Mouse (Mus musculus): ENCODE results near the gene Tor1a. TPM values are rescaled to one million over a fixed set of nuclear protein-coding genes. Genes with fewer than 3 reads are reported as not detected.

Tor1a gene
- 42.7 and 53.0 TPM in 2 replicates for total RNA-seq (2021)
- long read RNA-seq, transcript Tor1a-201 (5 exons, 1,401 nt) = major isoform, 55 of 72 reads
- long read RNA-seq, partial matches to known transcripts = 0 of 72 reads
- long read RNA-seq, other reads (novel, unspliced or antisense) = 11 of 72 reads

GRCm38 (mm10) chr2:30967352-30968327 lies at the start of gene Tor1a:
Gene Tor1a, minus strand, starts transcription at chr2:30967933.
- peak; percentile 88 for DNase-seq

DNA sequence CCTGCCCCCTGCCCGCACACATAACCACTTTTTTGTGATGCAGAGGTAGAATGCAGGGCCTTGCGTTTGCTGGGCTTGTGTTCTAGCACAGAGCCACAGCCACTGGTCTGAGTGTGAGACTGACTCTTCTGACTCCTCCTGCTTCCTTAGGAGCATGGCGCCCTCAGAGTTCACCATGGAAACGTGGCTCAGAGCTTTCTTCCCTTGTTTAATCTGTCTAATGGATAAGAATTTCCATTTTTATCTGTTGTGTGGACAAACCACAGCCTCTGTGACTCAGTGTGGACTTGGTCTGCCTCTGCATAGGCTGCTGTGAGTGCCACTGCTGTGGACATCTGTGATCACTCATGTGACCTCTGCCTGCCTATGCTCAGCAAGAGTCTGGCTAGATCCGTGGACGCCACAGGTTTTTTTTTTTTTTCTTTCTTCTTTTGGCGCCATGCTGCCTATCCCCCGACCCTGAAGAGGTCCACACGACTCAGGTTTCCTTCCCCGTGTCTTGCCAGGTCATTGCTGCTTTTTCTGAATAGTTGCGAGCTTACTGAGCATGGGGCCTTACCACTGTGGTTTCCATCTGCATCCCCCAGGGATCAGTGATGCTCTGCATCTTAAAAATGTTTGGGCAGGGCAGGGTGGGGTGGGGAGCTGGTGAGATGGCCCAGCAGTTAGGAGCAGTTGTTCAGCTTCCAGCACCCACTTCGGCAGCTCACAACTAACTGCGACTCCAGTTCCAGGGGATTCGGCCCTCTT lies 45.8 kb upstream of the Tor1a start:
- DNase-seq = no peak

GRCm38 (mm10) chr2:31007208-31007607 lies 39.5 kb upstream of the Tor1a start:
- no peak for DNase-seq

GRCm38 (mm10) chr2:31006434-31006833 lies 38.7 kb upstream of the Tor1a start:
- no peak for DNase-seq

- no peak for DNase-seq
Measured at GRCm38 (mm10) chr2:31005453-31005852, 37.7 kb upstream of the Tor1a start.

GRCm38 (mm10) chr2:31002857-31003256 lies 35.1 kb upstream of the Tor1a start:
- no peak for DNase-seq

DNA sequence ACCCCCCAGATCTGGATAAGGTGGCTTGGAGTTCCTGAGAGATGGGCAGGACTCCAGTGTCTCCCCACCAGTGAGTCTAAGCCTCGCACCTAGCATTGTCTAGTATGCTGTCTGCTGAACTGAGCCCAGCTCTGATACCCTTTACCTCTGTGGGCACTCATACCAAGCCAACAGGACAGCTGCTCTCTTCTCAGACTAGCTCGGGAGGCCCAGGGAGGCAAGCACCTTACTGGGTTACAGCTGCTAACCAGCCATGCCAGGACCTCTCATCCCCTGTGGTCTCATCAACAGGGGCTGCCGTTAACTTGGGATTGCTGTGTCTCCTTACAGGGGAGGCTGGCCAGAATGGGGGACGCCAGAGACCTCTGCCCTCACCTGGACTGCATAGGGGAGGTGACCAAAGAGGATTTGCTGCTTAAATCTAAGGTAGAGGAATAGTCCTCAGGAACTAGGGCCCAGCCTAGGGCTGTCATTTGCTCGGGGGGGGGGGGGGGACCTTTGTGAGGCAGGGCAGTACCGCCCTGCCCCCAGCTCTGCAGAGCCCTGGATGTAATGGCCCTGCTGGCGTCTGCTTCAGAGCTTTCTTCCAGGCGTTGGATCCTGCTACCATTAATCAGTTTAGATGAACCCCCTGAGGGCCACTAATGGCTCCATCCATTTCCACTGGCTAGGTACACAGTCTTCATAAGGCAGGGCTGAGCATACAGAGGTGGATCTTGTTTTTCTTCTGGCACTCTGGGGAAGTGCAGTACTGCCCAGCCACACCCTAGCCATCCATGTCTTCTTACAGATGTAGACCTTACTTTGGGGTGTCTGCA lies 30.9 kb upstream of the Tor1a start:
- DNase-seq = no peak

GRCm38 (mm10) chr2:30995432-30995996 lies 27.8 kb upstream of the Tor1a start:
- DNase-seq = peak; percentile 47

DNA sequence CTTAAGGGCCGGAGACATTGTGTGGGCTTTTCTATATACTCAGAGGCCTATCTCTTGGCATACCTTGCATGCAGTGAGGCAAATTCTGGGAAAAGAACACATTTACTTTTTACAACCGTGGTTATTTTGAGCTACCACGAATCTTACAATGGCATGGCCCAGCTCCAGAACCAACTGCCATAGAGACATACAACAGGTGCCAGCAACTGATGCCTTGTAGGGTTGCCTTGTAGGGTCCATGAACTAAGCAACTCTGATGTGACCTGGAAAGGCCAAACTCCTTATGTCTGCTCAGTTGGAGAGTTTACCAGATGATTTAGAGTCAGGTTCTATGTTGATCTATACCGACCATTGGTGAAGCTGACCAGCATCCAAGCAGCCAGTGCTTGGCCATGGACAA lies 27.1 kb upstream of the Tor1a start:
- no peak for DNase-seq

GRCm38 (mm10) chr2:30990221-30990620 lies 22.5 kb upstream of the Tor1a start:
- DNase-seq = peak; percentile 30

DNA sequence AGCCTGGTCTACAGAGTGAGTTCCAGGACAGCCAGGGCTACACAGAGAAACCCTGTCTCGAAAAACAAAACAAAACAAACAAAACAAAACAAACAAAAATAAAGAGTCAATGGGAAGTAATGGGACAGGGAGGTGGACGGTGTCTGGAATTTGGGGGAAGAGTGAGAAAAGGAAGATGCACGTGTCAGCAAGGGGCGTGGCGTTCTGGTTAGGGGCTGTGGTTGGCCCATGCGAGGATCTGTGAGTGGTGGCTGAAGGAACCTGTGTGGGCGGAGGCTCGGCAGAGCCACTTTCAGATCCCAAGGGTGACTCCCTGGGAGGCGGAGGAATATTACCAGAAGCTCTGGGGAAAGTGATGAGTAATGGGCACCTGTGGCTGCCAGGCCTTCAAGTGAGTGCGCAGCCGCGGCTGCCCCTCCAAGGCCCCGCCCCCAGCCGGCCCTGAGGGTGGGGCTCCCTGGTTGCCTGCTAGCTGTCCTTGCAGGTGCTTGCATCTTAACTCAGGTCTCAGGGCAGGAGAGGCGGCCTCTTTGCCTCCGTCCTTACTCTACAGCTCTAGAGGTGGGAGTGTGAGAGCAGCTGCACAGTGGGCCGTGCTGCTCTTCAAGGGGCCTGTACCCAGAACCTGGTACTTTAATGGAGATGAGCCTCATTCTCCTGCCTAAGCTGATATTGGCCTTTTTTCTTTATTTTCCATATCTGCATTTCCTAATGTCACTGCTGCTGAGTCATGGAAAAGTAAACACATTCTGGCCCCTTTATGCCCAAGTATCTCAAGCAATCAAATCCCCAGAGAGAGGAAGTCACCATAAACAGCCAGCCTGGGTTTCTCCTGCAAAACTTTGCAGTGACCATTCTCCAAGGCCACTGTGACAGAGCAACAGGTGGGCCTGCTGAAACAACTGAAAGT lies 17.6 kb upstream of the Tor1a start:
- peak; percentile 86 for DNase-seq

- no peak for DNase-seq
Measured at GRCm38 (mm10) chr2:30983024-30983423, 15.3 kb upstream of the Tor1a start.

DNA sequence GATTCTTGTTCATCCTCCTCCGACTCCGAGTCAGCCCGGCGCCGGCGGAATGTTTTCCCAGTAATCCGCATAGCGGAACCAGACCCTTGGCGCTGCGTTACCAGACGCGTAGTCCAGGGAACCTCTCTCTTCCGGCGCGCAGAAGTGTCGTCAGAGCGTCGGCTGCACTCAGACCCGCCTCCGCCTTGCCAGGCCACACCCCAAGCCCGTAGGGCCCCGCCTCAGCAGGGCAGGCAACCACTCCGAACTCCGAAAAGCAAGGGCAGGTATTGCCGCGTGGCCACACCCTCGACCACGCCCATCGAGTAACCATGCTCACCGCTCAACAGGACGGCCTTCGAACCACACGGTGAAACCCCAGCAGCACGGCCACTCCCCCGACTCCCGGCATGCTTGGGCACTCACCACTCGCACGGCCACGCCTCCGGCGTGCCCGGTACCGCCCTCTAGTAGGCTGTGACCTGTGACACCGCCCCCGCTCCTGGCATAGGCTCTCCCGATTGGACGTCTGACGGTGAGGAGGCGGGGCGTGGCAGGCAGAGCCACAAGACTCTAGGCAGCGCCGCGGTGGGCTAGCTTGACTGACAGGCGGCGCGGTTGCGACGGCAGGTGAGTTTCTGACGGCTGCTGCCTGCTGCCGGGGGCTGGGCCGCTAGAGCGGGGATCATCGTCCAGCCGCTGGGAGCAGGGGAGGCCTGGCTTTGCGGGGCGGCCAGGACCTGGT lies 14.2 kb upstream of the Tor1a start, which contains the start of the genes BC005624 and Usp20:
BC005624 (minus strand) TSS at position 412 of the 724 bp plus-strand sequence.
Usp20 (plus strand) TSS at position 490 of the 724 bp plus-strand sequence.
- peak; percentile 99 for DNase-seq

DNA sequence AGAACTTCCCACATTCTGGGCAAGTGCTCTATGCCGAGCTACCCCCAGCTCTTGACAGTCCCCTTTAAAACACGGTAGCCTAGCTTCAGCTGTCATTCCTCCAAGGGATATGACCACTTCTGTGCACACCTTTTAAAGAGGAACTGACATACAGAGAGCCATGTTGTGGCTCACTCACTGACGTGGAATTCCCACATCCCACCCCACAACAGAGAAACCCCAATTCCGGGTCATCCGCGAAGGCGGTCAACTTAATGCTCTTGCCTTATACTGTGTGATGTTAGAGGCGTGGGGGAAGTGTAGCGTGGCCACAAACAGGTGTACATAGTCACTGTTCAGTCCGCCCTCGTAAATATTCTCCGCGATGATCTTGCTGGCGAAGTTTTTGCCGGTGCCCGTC lies 907 bp downstream of the Tor1a start:
- DNase-seq = no peak

DNA sequence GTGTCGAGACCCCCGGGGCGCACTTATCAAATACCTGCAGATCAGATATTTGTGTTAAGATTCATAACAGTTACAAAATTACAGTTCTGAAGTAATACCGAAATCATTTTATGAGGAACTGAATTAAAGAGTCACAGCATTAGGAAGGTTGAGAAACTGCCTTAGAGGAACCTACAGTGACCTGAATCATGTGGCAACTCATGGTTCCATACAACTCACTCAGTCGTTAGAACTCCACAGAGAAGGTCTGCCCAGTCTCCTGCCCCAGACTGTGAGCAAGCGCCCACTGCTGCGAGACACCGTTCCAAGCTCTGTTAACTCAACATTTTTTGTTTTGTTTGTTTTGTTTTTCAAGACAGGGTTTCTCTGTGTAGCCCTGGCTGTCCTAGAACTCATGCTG lies 2.1 kb downstream of the Tor1a start:
- no peak for DNase-seq

GRCm38 (mm10) chr2:30962570-30963254 lies 5.0 kb downstream of the Tor1a start:
- no peak for DNase-seq

DNA sequence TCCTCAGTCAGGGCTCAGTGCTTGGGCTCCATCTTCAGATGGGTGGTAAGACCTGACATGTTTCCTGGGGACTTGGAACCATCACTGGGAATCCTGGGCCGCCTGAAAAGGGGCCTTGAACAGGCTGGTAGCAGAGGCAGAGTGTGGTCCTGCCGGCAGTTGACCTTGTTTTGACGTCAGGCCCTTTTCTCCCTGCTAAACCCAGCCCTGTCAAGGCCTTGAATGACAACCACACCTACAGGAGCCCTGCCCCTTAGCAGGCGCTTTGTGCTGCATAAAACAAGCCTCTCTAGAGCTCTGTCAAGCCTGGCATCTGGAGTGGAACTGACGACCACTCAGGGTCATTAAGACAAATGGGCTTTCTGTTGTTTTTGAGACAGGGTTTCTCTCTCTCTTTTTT lies 7.9 kb downstream of the Tor1a start:
- DNase-seq = no peak

GRCm38 (mm10) chr2:30958726-30959125 lies 9.0 kb downstream of the Tor1a start:
- DNase-seq = no peak

DNA sequence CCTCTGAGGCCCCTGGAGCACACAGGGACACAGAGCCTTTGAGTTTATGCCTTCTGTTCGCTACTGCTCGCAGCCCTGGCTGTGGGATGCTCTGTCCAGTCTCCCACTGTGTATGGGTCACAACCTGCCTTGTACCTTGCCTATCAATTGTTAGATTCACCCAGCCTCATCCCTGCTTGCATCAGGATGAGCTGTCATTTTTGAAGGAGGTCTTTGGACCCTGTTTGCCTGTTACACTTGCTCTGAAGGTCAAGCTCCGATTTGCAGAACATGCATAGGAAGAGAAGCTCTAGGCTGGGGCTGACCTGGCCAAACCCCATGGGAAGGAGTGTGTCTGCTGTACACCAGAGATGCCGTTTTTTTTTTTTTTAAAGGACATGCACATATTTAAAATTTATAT lies 10.2 kb downstream of the Tor1a start:
- DNase-seq = no peak

Measured in adrenal gland, postnatal 25 days (tissue).